Mouse (Mus musculus) left cerebral cortex, postnatal 10 days (tissue): ENCODE data around the gene Rabgef1. TPM values are rescaled to one million over a fixed set of nuclear protein-coding genes. Genes with fewer than 3 reads are reported as not detected.
"Not testable (repeated sequence)": the region's sequence is repeated elsewhere in the genome, so short reads cannot be mapped to it uniquely, and the experiment has no call there.

ENCODE experiments used
- DNase-seq, 2 experiments: peaks; one replicate each; pipeline ENCODE4 v3.0.0; 2021 to 2022; ENCODE audit warnings: low spot score in 2 of 2, mixed read lengths in 1 of 2; ENCODE audit errors: extremely low spot score in 1 of 2
- intact Hi-C: fragments of 180-260 bp; cut with DNase I; formaldehyde crosslinking; loops from one replicate; pipeline ENCODE4 v1.15.1; 2025
- total RNA-seq, 2 experiments: library from RNA; stranded (reverse); gene quantifications; 2 replicates each; pipeline ENCODE4 v1.2.3; 2021

The Rabgef1 gene
- total RNA-seq, 2 experiments from 2014 or later: 41.4 to 42.8 TPM

GRCm38 (mm10) chr5:130254164-130255016 lies 82.8 kb downstream of the Rabgef1 start:
- intact Hi-C loops: no loop called here
- DNase-seq: no peak

DNA sequence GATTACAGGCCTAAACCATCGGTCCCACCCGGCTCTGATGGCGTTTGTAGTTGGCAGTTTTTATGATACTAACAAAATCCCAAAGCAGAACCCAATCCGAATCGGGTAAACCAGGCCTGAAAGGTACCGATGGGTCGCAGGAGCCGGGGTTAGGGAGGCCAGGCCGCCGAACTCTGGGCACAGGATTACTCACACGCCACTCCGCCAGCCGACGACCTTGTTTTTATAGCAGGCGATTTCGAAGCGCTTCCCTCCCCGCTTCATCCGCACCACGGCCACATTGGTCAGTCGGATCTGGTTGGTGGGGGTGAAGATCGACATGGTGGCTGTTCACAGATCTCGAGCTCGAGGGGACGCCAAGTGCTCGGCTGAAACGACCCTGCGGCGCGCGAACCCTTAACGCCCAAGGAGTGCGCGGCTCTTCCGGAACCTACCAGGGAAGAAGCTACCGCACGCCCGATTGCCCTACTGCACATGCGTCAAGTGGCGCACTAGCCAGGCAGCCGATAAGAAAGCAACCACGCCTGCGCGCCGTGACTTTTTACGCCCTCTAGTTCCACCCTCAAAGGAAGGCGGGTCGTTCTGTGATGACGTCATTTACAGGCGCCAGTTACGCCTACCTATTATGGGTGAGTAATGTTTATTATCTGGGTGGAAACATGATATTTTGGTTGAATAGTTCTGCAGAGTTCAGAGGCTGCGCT lies 83.6 kb downstream of the Rabgef1 start, which contains the start of the genes Sbds and Tyw1:
Gene Sbds (minus strand): TSS at position 514 of the 704 bp plus-strand sequence.
Gene Tyw1 (plus strand): TSS at position 603 of the 704 bp plus-strand sequence.
- peak; percentile 98 to 99 for DNase-seq
- intact Hi-C loops: no loop called here

GRCm38 (mm10) chr5:130255799-130256525 lies 84.4 kb downstream of the Rabgef1 start:
- intact Hi-C loops, DNase-seq: not testable (repeated sequence)

GRCm38 (mm10) chr5:130256678-130257271 lies 85.2 kb downstream of the Rabgef1 start:
- peak; percentile 96 for DNase-seq
- intact Hi-C loops: no loop called here

DNA sequence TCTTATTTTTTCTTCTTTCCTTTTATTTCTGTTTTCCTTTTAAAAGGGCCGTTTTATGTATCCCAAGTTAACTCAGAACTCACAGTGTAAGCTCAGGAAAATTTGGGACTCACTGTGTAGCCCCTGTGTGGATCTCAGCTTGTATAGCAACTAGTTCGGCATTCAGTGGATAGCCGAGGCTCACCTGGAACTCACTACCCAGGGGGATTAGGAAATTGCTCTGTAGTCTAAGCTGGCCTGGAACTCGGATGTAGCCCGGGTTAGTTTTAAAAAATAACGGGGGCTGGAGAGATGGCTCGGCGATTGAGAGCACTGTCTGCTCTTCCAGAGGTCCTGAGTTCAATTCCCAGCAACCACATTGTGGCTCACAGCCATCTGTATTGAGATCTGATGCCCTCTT lies 85.7 kb downstream of the Rabgef1 start:
- DNase-seq: no peak
- intact Hi-C loops: no loop called here

- intact Hi-C loops: no loop called here
- DNase-seq: no peak
These were observed 91.9 kb downstream of the Rabgef1 start for GRCm38 (mm10) chr5:130263454-130263853.

Other genes starting within 250 kb of the Rabgef1 start
- gene Vkorc1l1, start 229.8 kb upstream of the Rabgef1 start, total RNA-seq: 10 to 100 TPM; 49.8 to 58.2 TPM
- gene Gusb, start 168.7 kb upstream of the Rabgef1 start, total RNA-seq: 10 to 100 TPM; 15.6 to 17.0 TPM
- gene Asl, start 142.6 kb upstream of the Rabgef1 start, total RNA-seq: 10 to 100 TPM; 23.9 to 24.6 TPM
- 10 to 100 TPM; 39.9 to 40.9 TPM for gene Crcp, start 142.5 kb upstream of the Rabgef1 start, total RNA-seq
- gene Tpst1, start 98.5 kb upstream of the Rabgef1 start, total RNA-seq: 10 to 100 TPM; 35.5 to 37.1 TPM
- 10 to 100 TPM; 13.6 to 14.4 TPM for gene Kctd7, start 26.9 kb upstream of the Rabgef1 start, total RNA-seq
- 10 to 100 TPM; 44.8 to 45.6 TPM for gene Tmem248, start 45.3 kb downstream of the Rabgef1 start, total RNA-seq
- gene Sbds, start 83.7 kb downstream of the Rabgef1 start, total RNA-seq: 10 to 100 TPM; 45.8 to 48.7 TPM
- gene Tyw1, start 83.8 kb downstream of the Rabgef1 start, total RNA-seq: 10 to 100 TPM; 16.8 to 20.9 TPM
- gene Caln1, start 197.7 kb downstream of the Rabgef1 start, total RNA-seq: 100 to 1,000 TPM; 174 to 184 TPM
- not detected for gene A330070K13Rik, start 212.8 kb downstream of the Rabgef1 start, total RNA-seq